Mouse (Mus musculus) spleen, postnatal 10 days (tissue): ENCODE data around the gene Zfp606.

ENCODE experiments used
- DNase-seq, 2 experiments: peaks; one replicate each; pipeline ENCODE4 v3.0.0; 2021 to 2022; ENCODE audit warnings: low spot score in 2 of 2

The Zfp606 gene

GRCm38 (mm10) chr7:12478158-12479008, at the start of gene Zfp606:
TSS of gene Zfp606 (plus strand) at chr7:12478293.
- DNase-seq = peak; percentile 52 to 75

- DNase-seq = no peak
These were observed 885 bp downstream of the Zfp606 start for GRCm38 (mm10) chr7:12479009-12479346.

GRCm38 (mm10) chr7:12479525-12479924, 1.4 kb downstream of the Zfp606 start:
- DNase-seq = no peak

GRCm38 (mm10) chr7:12483771-12484170, 5.7 kb downstream of the Zfp606 start:
- no peak for DNase-seq

- DNase-seq = no peak
These were observed 7.9 kb downstream of the Zfp606 start for GRCm38 (mm10) chr7:12485956-12486355.

- no peak for DNase-seq
These were observed 8.6 kb downstream of the Zfp606 start for GRCm38 (mm10) chr7:12486691-12487090.

- DNase-seq = no peak
These were observed 32.8 kb downstream of the Zfp606 start for GRCm38 (mm10) chr7:12510913-12511312.

GRCm38 (mm10) chr7:12512217-12512616, 34.1 kb downstream of the Zfp606 start, which contains the start of gene 2900092C05Rik:
TSS of gene 2900092C05Rik (plus strand) at chr7:12512517.
- DNase-seq = no peak
